Mouse (Mus musculus): ENCODE results near the gene Aasdh.

Gene Aasdh

GRCm38 (mm10) chr5:76837018-76837417, 68.3 kb downstream of the Aasdh start:
- no peak for DNase-seq

- DNase-seq = no peak
These were observed 72.6 kb downstream of the Aasdh start for GRCm38 (mm10) chr5:76832529-76833210.

- DNase-seq = no peak
These were observed 76.6 kb downstream of the Aasdh start for GRCm38 (mm10) chr5:76828527-76829240.
